Mouse (Mus musculus) retina, postnatal 7 days (tissue): ENCODE measurements around the gene Pou5f2.
A peak's percentile ranks its signal among the peaks of the same experiment; 100 is the strongest.

Source experiments
- DNase-seq: peaks from one replicate; pipeline ENCODE4 v3.0.0-alpha.2; 2012; ENCODE audit warnings: low read depth, low spot score

The Pou5f2 gene

DNA sequence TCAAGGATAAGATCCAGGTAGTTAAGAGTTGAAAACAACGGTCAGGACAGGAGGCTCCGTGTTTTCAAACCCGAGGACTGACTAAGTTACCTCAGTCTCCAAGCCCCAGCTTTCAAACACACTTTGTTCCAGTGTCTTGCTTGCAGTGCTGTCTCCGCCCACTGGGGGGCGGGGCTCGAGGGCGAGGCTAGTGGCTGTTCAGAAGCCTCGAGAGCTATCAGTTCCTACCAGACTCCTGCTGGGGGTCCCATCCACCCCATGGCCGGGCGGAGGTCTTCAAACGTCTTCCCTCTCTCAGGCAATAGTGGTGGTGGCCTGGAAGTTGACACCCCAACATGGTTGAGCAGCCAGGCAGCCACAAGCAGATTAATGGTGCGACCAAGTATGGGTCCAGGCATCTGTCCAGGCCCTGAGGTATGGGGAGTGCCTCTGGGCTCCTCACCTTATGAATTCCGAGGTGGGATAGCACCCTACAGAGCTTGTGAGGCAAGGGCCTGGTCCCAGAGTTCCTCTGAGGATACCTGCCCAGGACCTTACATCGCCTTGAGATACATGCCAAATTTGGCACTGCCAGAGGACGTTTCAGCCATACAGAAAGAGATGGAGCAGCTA, at the start of gene Pou5f2:
Gene Pou5f2 (plus strand): TSS at position 220 of the 612 bp plus-strand sequence.
- DNase-seq: no peak

DNA sequence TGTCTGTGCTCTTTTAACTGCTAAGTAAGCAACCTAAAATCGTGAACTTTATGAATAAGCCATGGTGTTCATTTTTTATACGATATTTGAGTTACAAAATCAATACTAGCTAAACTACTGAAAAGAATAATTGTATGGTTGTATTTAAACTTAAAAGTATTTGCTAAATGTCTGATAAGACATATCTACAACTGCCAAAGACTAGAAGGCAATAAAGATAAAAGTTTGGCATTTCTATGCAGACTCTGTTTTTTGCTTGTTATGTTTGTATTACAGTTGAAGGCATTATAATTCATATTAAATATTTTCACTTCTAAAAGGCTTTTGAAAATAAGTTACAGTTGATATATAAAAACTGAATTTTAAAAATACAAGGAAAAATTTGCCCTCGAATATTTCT, 48.5 kb upstream of the Pou5f2 start:
- no peak for DNase-seq

DNA sequence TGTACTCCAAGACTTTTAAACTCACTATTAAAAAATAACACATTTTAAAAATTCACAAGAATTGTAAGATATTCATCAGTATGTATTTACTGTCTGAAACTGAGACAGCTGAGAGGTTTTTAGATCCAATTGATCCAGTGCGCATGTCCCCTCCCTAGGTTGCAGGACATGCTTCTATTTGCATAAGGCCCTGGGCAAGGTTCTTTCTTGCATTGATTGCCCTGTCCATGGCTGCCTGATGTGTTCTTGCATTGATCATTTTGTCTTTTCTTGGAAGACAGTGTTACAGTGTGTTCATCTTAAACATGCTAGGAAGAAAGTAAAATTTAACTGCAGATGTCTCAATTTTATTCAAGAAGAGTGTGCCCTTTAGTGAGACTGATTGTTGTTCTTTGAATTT, 47.6 kb upstream of the Pou5f2 start:
- DNase-seq: no peak

DNA sequence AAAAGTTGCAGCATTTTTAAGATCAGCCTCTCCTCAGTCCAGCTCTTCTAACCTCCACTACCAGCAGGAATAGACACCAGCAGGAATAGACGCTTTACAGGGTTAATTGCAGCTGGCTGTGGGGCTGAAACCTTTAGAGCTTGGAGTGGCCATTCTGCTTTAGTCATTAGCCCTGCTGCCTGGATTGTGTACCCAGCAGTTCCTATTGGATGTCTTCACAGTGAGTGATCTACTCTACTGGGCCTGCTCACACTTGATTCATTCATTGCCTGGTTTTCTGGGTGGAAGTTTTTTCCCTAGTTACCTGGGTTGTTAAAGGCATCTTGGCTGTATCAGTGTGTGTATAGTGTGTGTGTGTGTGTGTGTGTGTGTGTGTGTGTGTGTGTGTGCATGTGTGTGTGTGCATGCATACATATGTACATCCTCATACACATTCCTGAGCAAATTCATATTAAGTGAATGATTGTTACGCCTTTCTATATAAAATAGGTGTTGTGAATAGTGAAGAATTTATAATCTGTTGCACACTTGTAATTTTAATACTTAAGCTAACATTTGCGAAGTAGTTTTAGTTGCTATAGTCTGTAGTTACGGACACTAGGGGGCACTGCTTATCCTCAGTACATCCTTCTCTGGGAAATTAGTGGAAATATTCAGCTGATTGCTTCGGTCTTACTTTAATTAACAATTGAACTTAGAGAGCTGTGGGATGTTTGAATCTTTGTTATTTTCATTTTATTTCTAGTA, 42.4 kb upstream of the Pou5f2 start:
- peak; percentile 38 for DNase-seq

DNA sequence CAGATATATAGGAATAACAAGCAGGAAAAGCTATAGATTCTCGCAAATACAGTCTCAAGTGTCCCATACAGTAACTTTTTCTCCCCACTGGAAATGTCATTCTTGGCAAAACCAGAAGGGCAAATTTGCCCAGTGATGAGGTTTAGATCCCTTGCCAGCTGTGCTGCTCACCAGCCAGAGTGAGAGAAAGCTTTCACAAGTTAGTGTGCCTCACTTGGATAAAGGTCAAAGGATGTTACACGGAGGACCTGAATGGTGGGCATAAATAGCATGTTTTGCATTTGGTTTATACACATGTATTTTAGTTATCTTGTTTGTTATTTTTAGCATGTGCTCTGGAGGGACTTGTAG, 41.9 kb upstream of the Pou5f2 start:
- DNase-seq: no peak

DNA sequence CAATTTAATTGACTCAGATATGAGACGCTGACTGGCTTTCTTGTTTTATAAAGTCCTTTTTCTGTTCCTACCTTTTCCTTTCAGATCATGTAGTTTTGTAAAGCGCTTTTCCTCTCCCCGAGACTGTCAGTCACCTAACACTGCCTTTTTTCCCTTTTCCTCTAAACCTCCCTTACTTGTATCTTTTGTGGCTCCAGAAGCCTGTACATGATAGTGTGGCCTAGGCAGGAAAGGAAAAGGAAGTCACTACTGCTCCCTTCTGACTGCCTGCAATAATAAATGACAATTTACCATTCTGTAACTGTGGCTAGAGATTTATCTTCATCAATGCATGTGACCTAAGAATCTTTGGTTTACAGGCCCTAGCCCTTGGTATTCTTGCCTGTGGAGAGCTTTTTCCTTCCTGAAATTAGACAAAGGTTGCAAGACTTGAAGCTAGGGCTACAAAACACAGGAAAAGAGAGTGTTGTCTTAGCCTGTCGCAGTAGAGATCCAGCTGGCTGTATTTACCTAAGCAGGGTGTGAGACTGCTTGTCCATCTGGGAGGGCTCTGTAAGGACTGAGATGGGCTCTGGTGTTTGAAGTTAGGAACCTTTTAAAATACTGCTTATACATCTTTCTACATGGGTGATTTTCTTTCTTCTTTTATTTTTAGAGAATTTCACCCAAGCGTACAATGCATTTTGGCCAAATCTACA, 33.4 kb upstream of the Pou5f2 start:
- no peak for DNase-seq

DNA sequence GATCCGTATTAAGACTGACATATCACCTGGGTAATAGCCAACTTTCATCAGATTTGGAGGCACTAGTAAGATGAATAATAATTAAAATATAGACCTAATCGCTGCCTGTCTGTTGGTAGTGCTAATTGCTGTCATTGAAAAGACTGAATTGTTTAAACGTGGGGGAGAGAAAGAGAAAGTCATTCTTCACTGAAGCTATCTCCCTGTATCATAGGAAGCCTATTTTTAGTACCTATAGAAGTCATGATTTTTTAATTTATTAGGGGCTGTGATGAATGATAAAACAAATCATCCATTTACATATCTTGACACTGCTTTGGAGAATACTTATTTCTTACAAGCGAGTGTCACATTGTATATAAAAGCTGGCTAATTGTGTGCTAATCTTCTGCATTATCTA, 20.1 kb upstream of the Pou5f2 start:
- DNase-seq: no peak

DNA sequence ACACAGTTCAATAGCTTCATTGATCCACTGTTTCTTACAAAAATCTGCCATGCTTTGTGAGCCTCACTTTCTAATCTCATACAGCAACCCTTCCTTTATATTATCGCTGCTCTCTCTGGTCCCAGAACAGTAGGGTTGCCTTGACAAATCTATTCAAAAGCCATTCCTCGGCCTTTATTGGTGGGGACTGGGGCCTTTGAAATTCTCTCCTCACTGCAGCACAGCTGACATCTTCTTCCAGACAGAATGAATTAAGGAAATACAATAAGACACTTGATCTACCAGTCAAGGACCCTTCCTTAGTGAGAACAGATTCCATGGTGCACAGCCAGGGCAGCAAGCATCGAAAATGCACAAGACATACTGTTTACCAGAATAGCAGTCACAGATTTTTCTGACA, 19.4 kb upstream of the Pou5f2 start:
- DNase-seq: no peak

DNA sequence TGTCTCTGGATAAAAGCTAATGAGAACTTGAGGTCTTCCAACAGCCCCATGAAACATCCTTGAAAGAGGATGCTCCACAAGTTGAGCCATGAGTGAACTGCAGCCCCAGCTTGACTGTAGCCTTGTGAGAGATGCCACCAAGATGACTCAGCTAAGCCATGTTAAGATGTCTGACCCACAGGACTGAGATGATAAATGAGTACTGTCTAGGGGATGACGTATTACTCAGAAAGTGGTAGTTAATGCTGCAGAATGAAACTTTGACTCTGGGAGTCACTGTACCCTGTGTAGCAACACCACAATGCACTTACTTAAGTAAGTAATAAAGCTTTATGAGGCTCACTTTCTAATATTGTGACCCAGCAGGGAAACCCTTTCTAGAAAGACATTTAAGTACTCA, 14.5 kb upstream of the Pou5f2 start:
- DNase-seq: no peak

DNA sequence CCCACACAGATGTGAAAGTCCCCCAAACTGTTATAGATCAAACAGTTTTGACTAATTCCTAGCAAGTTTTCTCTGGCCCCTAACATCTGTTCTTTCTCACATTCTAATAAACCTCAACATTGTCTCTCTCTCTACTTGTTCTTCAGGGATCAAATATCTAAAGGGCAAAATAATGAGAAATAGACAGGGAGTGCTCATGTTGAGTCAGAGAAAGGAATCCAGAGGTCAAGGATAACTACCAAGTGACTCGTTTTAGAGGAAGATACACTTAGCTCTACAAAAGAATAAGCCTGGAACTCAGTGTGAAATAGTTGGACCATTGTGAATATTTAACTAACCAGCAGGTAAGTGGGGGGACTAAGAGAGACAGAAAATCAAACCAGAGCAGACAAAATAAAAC, 8.1 kb downstream of the Pou5f2 start:
- DNase-seq: no peak

DNA sequence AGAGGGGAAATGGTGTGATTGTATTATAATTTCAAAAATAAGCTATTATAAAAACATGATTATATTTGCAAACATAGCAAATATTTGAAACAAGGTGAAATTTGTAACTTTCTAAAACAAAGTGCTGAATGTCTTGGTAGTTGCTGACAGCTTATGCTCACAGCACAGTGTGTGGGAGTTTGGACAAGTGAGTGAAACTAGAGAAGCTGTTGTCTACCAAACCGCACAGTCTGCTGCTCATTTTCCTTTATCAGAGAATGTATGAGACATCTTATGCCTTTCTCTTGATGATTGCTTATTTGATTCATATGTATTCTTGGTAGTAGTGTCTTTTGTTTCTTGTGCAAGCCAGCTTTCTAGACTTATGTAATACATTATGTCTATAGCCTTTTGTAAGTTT, 12.5 kb downstream of the Pou5f2 start:
- DNase-seq: no peak

DNA sequence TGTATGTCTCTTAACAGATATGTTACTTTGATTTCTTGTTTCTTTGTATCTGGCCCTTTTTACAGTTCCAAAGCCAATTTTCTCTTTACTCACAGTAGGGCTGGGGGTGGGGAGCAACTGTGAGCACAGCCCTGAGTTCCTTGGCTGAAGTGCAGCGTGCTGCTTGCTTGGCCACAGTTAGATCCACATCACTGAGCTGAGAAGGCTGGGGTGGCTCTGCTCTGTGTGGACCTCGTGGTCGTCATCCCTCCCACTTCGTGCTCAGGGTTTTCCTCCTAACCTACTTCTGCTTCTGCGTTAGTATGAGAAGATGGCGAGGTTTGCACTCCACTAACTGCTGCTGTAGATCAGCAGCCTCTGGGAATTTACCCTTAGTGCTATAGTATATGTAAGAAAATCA, 18.5 kb downstream of the Pou5f2 start:
- DNase-seq: no peak

DNA sequence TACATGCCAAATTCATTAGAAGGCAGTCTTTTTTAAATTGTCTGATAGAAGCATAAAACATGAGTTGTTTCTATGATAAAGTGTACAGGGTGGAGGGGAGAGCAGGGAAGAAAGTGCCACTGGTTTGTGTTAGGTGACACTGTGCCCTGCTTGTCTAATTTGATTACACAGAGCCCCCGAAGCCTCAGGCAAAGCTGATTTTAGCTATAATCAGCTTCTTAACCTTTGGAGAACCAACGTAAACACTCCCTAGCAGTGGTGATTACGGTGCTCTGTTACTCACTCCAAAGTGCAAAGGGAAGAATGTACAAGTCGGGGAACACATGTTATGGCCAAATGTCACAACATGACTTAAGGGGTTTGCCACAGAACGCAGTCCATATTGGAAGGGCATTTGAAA, 20.4 kb downstream of the Pou5f2 start:
- DNase-seq: peak; percentile 13
